Mouse (Mus musculus) heart, adult 9 months (tissue): ENCODE measurements around the gene Ube2dnl2.

ENCODE experiments used
- DNase-seq, 2 experiments: peaks; one replicate each; pipeline ENCODE4 v3.0.0; 2022; ENCODE audit warnings: low spot score in 2 of 2

The Ube2dnl2 gene

GRCm38 (mm10) chrX:114907282-114907681 lies at the start of gene Ube2dnl2:
TSS of gene Ube2dnl2 (plus strand) at chrX:114907582.
- no peak for DNase-seq

GRCm38 (mm10) chrX:114895489-114895888 lies 11.9 kb upstream of the Ube2dnl2 start:
- no peak for DNase-seq

GRCm38 (mm10) chrX:114897506-114897905 lies 9.9 kb upstream of the Ube2dnl2 start:
- DNase-seq = no peak

- DNase-seq = no peak
Observed at GRCm38 (mm10) chrX:114903391-114903790, 4.0 kb upstream of the Ube2dnl2 start.

- DNase-seq = no peak
Observed at GRCm38 (mm10) chrX:114904712-114905111, 2.7 kb upstream of the Ube2dnl2 start, which contains the start of gene Ube2dnl1. TSS of gene Ube2dnl1 (plus strand) at chrX:114905012.

GRCm38 (mm10) chrX:114955066-114955465 lies 47.7 kb downstream of the Ube2dnl2 start:
- no peak for DNase-seq
